Mouse (Mus musculus): Measurements from ENCODE around the gene Mvb12a. TPM values are rescaled to one million over a fixed set of nuclear protein-coding genes. Genes with fewer than 3 reads are reported as not detected.

Mvb12a gene
- polyA plus RNA-seq, 1 experiment from 2014 or later = 60.7 TPM

Other genes with a start within 250 kb of the Mvb12a start
- gene Use1, start 176.1 kb upstream of the Mvb12a start, polyA plus RNA-seq (2015; fragmentation: Nextera tagmentation; extraction: Ambion mirVana) = 109 and 111 TPM in 2 replicates
- 4.3 and 6.0 TPM in 2 replicates for gene Ocel1, start 171.6 kb upstream of the Mvb12a start, polyA plus RNA-seq (2015; fragmentation: Nextera tagmentation; extraction: Ambion mirVana)
- gene Nr2f6, start 161.0 kb upstream of the Mvb12a start, polyA plus RNA-seq (2015; fragmentation: Nextera tagmentation; extraction: Ambion mirVana) = 27.9 and 30.3 TPM in 2 replicates
- 6.1 and 7.3 TPM in 2 replicates for gene Ushbp1, start 147.1 kb upstream of the Mvb12a start, polyA plus RNA-seq (2015; fragmentation: Nextera tagmentation; extraction: Ambion mirVana)
- 96.0 and 96.6 TPM in 2 replicates for gene Babam1, start 146.1 kb upstream of the Mvb12a start, polyA plus RNA-seq (2015; fragmentation: Nextera tagmentation; extraction: Ambion mirVana)
- gene Ankle1, start 136.9 kb upstream of the Mvb12a start, polyA plus RNA-seq (2015; fragmentation: Nextera tagmentation; extraction: Ambion mirVana) = 8.2 and 8.4 TPM in 2 replicates
- gene Abhd8, start 79.3 kb upstream of the Mvb12a start, polyA plus RNA-seq (2015; fragmentation: Nextera tagmentation; extraction: Ambion mirVana) = 127 and 145 TPM in 2 replicates
- gene Mrpl34, start 78.0 kb upstream of the Mvb12a start, polyA plus RNA-seq (2015; fragmentation: Nextera tagmentation; extraction: Ambion mirVana) = 208 and 237 TPM in 2 replicates
- 217 and 231 TPM in 2 replicates for gene Dda1, start 73.7 kb upstream of the Mvb12a start, polyA plus RNA-seq (2015; fragmentation: Nextera tagmentation; extraction: Ambion mirVana)
- gene Ano8, start 57.0 kb upstream of the Mvb12a start, polyA plus RNA-seq (2015; fragmentation: Nextera tagmentation; extraction: Ambion mirVana) = 6.1 and 7.8 TPM in 2 replicates
- gene Gtpbp3, start 54.8 kb upstream of the Mvb12a start, polyA plus RNA-seq (2015; fragmentation: Nextera tagmentation; extraction: Ambion mirVana) = 12.0 and 15.5 TPM in 2 replicates
- 20.8 and 22.2 TPM in 2 replicates for gene Plvap, start 31.2 kb upstream of the Mvb12a start, polyA plus RNA-seq (2015; fragmentation: Nextera tagmentation; extraction: Ambion mirVana)
- gene Ccdc194, start 17.2 kb upstream of the Mvb12a start, polyA plus RNA-seq (2015; fragmentation: Nextera tagmentation; extraction: Ambion mirVana) = 0.17 and 0.24 TPM in 2 replicates
- 16.0 and 23.4 TPM in 2 replicates for gene Bst2, start 5.5 kb upstream of the Mvb12a start, polyA plus RNA-seq (2015; fragmentation: Nextera tagmentation; extraction: Ambion mirVana)
- gene Tmem221, start 15.9 kb downstream of the Mvb12a start, polyA plus RNA-seq (2015; fragmentation: Nextera tagmentation; extraction: Ambion mirVana) = 0.25 TPM in 1 of 2 replicates, not detected in the other
- not detected in 2 replicates for gene Nxnl1, start 23.7 kb downstream of the Mvb12a start, polyA plus RNA-seq (2015; fragmentation: Nextera tagmentation; extraction: Ambion mirVana)
- gene Slc27a1, start 26.0 kb downstream of the Mvb12a start, polyA plus RNA-seq (2015; fragmentation: Nextera tagmentation; extraction: Ambion mirVana) = 81.7 and 82.0 TPM in 2 replicates
- 191 and 213 TPM in 2 replicates for gene Pgls, start 49.3 kb downstream of the Mvb12a start, polyA plus RNA-seq (2015; fragmentation: Nextera tagmentation; extraction: Ambion mirVana)
- 7.8 and 8.5 TPM in 2 replicates for gene Fam129c, start 54.7 kb downstream of the Mvb12a start, polyA plus RNA-seq (2015; fragmentation: Nextera tagmentation; extraction: Ambion mirVana)
- gene Colgalt1, start 68.1 kb downstream of the Mvb12a start, polyA plus RNA-seq (2015; fragmentation: Nextera tagmentation; extraction: Ambion mirVana) = 66.8 and 67.2 TPM in 2 replicates
- 16.6 and 17.7 TPM in 2 replicates for gene Unc13a, start 128.8 kb downstream of the Mvb12a start, polyA plus RNA-seq (2015; fragmentation: Nextera tagmentation; extraction: Ambion mirVana)
- 3.9 and 4.0 TPM in 2 replicates for gene Jak3, start 133.4 kb downstream of the Mvb12a start, polyA plus RNA-seq (2015; fragmentation: Nextera tagmentation; extraction: Ambion mirVana)
- 0.46 and 1.0 TPM in 2 replicates for gene Insl3, start 146.3 kb downstream of the Mvb12a start, polyA plus RNA-seq (2015; fragmentation: Nextera tagmentation; extraction: Ambion mirVana)
- 0.42 and 0.59 TPM in 2 replicates for gene B3gnt3, start 158.9 kb downstream of the Mvb12a start, polyA plus RNA-seq (2015; fragmentation: Nextera tagmentation; extraction: Ambion mirVana)
- 54.2 and 55.0 TPM in 2 replicates for gene Fcho1, start 182.8 kb downstream of the Mvb12a start, polyA plus RNA-seq (2015; fragmentation: Nextera tagmentation; extraction: Ambion mirVana)